8 mouse cellular contexts compared by ENCODE assay signal in genomic region chr7:138845111-138845510, GRCm38 (mm10). TPM values are rescaled to one million over a fixed set of nuclear protein-coding genes. Genes with fewer than 3 reads are reported as not detected.
DNase-seq lines count a peak whose midpoint lies in the region; ATAC-seq and TF ChIP-seq lines count a peak whose summit lies in the region.

No protein-coding gene starts in this region.

- peak overlapping the region; percentile 71 for H3K4me3 ChIP-seq in heart, embryonic 12.5 days
- peak overlapping the region; percentile 94 for H3K4me3 ChIP-seq in G1E (ENCODE audit: low read depth, low read length)
- H3K4me3 ChIP-seq in hindbrain, embryonic 10.5 days, result peak overlapping the region; percentile 99

- DNase-seq in heart, adult 9 months (ENCODE audit: low spot score in 2 of 2), result no peak
- DNase-seq in G1E (ENCODE audit: low spot score), result no peak
- no peak for DNase-seq in hindbrain, embryonic 10.5 days (ENCODE audit: low spot score)
- no peak for DNase-seq in adrenal gland, postnatal 36 days
- no peak for DNase-seq in layer of hippocampus, postnatal 10 days (ENCODE audit: low spot score in 2 of 2)
- no peak for DNase-seq in layer of hippocampus, postnatal 25 days (ENCODE audit: extremely low spot score in 1 of 2, low spot score in 1 of 2)

- WGBS in heart, embryonic 12.5 days, result 28% methylated on average over 8 of the region's 8 CpGs
- 53% methylated on average over 8 of the region's 8 CpGs for WGBS in hindbrain, embryonic 10.5 days

- no peaks in the 10 kb centered on the region for H3K27me3 ChIP-seq in heart, embryonic 12.5 days (replicated peaks)
- H3K27me3 ChIP-seq in G1E (ENCODE audit: insufficient read depth, low read length), result no peaks in the 10 kb centered on the region
- no peaks in the 10 kb centered on the region for H3K27me3 ChIP-seq in hindbrain, embryonic 10.5 days (ENCODE audit: insufficient read depth, poor library complexity, severe bottlenecking)

- H3K36me3 ChIP-seq in heart, embryonic 12.5 days, result peaks cover 10% of the 10 kb centered on the region
- H3K36me3 ChIP-seq in G1E (replicated peaks), result peaks cover 57% of the 10 kb centered on the region
- peaks cover 22% of the 10 kb centered on the region; the same call in 1 of the 2 replicates for H3K36me3 ChIP-seq in hindbrain, embryonic 10.5 days

- H3K9ac ChIP-seq in heart, embryonic 12.5 days, result peak overlapping the region; percentile 89

- H3K27ac ChIP-seq in heart, embryonic 12.5 days (ENCODE audit: poor library complexity, severe bottlenecking), result 0 out of 2 replicates have a peak overlapping the region, but pooled peaks have one; percentile 92
- H3K27ac ChIP-seq in hindbrain, embryonic 10.5 days, result peak overlapping the region; percentile 98

- H3K4me1 ChIP-seq in heart, embryonic 12.5 days (replicated peaks), result peaks cover 48% of the 10 kb centered on the region
- peaks cover 50% of the 10 kb centered on the region for H3K4me1 ChIP-seq in G1E (ENCODE audit: insufficient read depth, low read depth, low read length)
- peaks cover 66% of the 10 kb centered on the region for H3K4me1 ChIP-seq in hindbrain, embryonic 10.5 days (replicated peaks)

- no peaks in the 10 kb centered on the region for H3K9me3 ChIP-seq in heart, embryonic 12.5 days (replicated peaks)
- no peaks in the 10 kb centered on the region for H3K9me3 ChIP-seq in G1E (replicated peaks)
- H3K9me3 ChIP-seq in hindbrain, embryonic 10.5 days, result no peaks in the 10 kb centered on the region

- peak overlapping the region; percentile 89 for H3K4me2 ChIP-seq in heart, embryonic 12.5 days

- no peak for ATAC-seq in heart, embryonic 12.5 days (ENCODE audit: insufficient number of reproducible peaks, low FRiP score)
- no peak for ATAC-seq in G1E (ENCODE audit: extremely low read depth, insufficient number of reproducible peaks, low FRiP score, poor library complexity, severe bottlenecking)
- 0 out of 2 replicates have a peak, but pooled peaks have one; percentile 24 for ATAC-seq in megakaryocyte-erythroid progenitor cell, adult 5-6 weeks (replicated peaks; ENCODE audit: low FRiP score, low TSS enrichment, poor library complexity, severe bottlenecking)

- TF ChIP-seq CTCF in G1E (IDR thresholded peaks at IDR 0.05; ENCODE audit: low read depth, low read length), result no peak

RNA-seq across cellular contexts. Expression of gene Ppp2r2d, which starts 0.8 kb away (rescaled TPM):
- polyA plus RNA-seq in heart, embryonic 12.5 days (2016; fragmentation: Nextera tagmentation; extraction: Ambion mirVana), result 36.7 and 41.1 TPM in 2 replicates
- total RNA-seq in G1E (2014; fragmentation: Nextera tagmentation) (27.5 and 29.9 TPM in 2 replicates), G1E (2017) (35.1 and 38.4 TPM in 2 replicates)
- 14.9 and 17.4 TPM in 2 replicates for polyA plus RNA-seq in G1E (2012)
- 51.3 and 60.1 TPM in 2 replicates for polyA plus RNA-seq in hindbrain, embryonic 10.5 days (2016; fragmentation: Nextera tagmentation; extraction: Ambion mirVana)
- total RNA-seq in megakaryocyte-erythroid progenitor cell, adult 5-6 weeks (2014; fragmentation: Nextera tagmentation), result 35.9 and 38.2 TPM in 2 replicates
- 36.1 and 38.2 TPM in 2 replicates for total RNA-seq in megakaryocyte-erythroid progenitor cell, adult 5-6 weeks (2017)
- total RNA-seq in adrenal gland, postnatal 36 days (2021), result 10 to 100 TPM; 70.4 to 77.9 TPM
- 10 to 100 TPM; 93.4 to 95.9 TPM for total RNA-seq in layer of hippocampus, postnatal 10 days (2021)
- total RNA-seq in layer of hippocampus, postnatal 25 days (2021), result 10 to 100 TPM; 64.2 to 64.3 TPM

RNA-seq across cellular contexts. Expression of gene Mapk1ip1, which starts 1.0 kb away (rescaled TPM):
- polyA plus RNA-seq in heart, embryonic 12.5 days (2016; fragmentation: Nextera tagmentation; extraction: Ambion mirVana), result 9.7 and 11.4 TPM in 2 replicates
- total RNA-seq in G1E (2014; fragmentation: Nextera tagmentation), result 26.6 and 28.1 TPM in 2 replicates
- total RNA-seq in G1E (2017), result 6.5 and 7.1 TPM in 2 replicates
- 3.9 and 6.3 TPM in 2 replicates for polyA plus RNA-seq in G1E (2012)
- polyA plus RNA-seq in hindbrain, embryonic 10.5 days (2016; fragmentation: Nextera tagmentation; extraction: Ambion mirVana), result 12.9 and 15.0 TPM in 2 replicates
- total RNA-seq in megakaryocyte-erythroid progenitor cell, adult 5-6 weeks (2014; fragmentation: Nextera tagmentation), result 8.1 and 24.0 TPM in 2 replicates
- 0.33 and 5.4 TPM in 2 replicates for total RNA-seq in megakaryocyte-erythroid progenitor cell, adult 5-6 weeks (2017)
- total RNA-seq in adrenal gland, postnatal 36 days (2021), result 10 to 100 TPM; 18.8 to 23.7 TPM
- total RNA-seq in layer of hippocampus, postnatal 10 days (2021), result 10 to 100 TPM; 38.5 to 38.6 TPM
- 10 to 100 TPM; 36.9 to 50.0 TPM for total RNA-seq in layer of hippocampus, postnatal 25 days (2021)
